Mouse (Mus musculus) kidney, embryonic 16.5 days (tissue): Measurements from ENCODE around the gene Gli3. TPM values are rescaled to one million over a fixed set of nuclear protein-coding genes. Genes with fewer than 3 reads are reported as not detected.

Source experiments
- ATAC-seq: fragments of 200-750 bp; cut with Nextera tagmentation; 2 replicates; pipeline ENCODE4 v1.8.0; 2017; ENCODE audit warnings: moderate TSS enrichment; ENCODE audit not compliant: low FRiP score, low TSS enrichment
- H3K27ac ChIP-seq: fragments of 300-500 bp; sonication (generic); 2 replicates; pipeline ENCODE4 v1.5.1; 2014; ENCODE audit warnings: low read length
- H3K27me3 ChIP-seq: fragments of 300-500 bp; sonication (generic); 2 replicates; pipeline ENCODE4 v1.6.1; 2014; ENCODE audit warnings: low read length, control low read depth, mixed read lengths; ENCODE audit not compliant: insufficient read depth
- H3K36me3 ChIP-seq: fragments of 300-500 bp; sonication (generic); 2 replicates; pipeline ENCODE4 v1.6.1; 2014; ENCODE audit warnings: low read length, control low read depth, mixed read lengths; ENCODE audit not compliant: insufficient read depth
- H3K4me1 ChIP-seq: fragments of 300-500 bp; sonication (generic); 2 replicates; pipeline ENCODE4 v1.6.1; 2014; ENCODE audit warnings: low read length, control low read depth, mixed read lengths; ENCODE audit not compliant: insufficient read depth
- H3K4me2 ChIP-seq: fragments of 300-500 bp; sonication (generic); replicated peaks from 2 replicates; pipeline ENCODE4 v1.6.1; 2014; ENCODE audit warnings: low read depth, low read length
- H3K4me3 ChIP-seq: fragments of 300-500 bp; sonication (generic); 2 replicates; pipeline ENCODE4 v1.5.1; 2014; ENCODE audit warnings: mild to moderate bottlenecking, low read length
- H3K9ac ChIP-seq: fragments of 300-500 bp; sonication (generic); replicated peaks from 2 replicates; pipeline ENCODE4 v1.6.1; 2014; ENCODE audit warnings: low read length
- H3K9me3 ChIP-seq: fragments of 300-500 bp; sonication (generic); 2 replicates; pipeline ENCODE4 v1.6.1; 2016; ENCODE audit warnings: low read length, control low read depth
- WGBS: fragments of 180-500 bp; shearing (Covaris S2); extraction: QIAGEN DNeasy Blood & Tissue Kit; methylation state at CpG from one replicate; pipeline ENCODE4 v1.1.7; 2014; 5-methylcytosine and 5-hydroxymethylcytosine counted together
- polyA plus RNA-seq: library from polyadenylated mRNA; unstranded; fragments of >200 nt; fragmentation: Nextera tagmentation; extraction: Ambion mirVana; gene quantifications from 2 replicates; pipeline ENCODE4 v1.2.1, GENCODE M21; 2015

Gli3 gene
- polyA plus RNA-seq, 1 experiment from 2014 or later, result 11.6 TPM

DNA sequence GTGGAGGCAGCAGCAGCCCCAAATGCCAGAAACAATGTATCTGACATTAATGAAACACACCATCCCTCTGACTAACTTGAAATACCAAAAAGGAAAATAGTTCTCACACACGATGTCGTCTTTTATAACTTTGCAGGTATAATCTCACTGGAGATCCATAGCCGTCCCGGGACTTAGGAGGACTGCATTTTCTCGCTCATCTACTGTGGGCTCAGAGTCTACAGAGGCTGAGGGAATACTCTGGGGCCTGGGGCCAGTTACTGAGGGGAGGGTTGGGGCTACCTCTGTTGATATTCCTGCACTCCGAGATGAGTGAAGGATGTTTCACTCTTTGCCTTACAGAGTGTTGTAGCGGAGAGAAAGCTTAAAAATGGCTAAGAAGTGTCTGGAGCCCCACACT, 1.1 kb upstream of the Gli3 start:
- H3K4me2 ChIP-seq, result peak overlapping the region; percentile 80
- no peaks in the 10 kb centered on the region for H3K27me3 ChIP-seq
- peak overlapping the region; percentile 19; the same call in 1 of the 2 replicates for H3K9ac ChIP-seq
- WGBS, result 19% methylated on average over 7 of the region's 7 CpGs
- H3K27ac ChIP-seq, result 0 out of 2 replicates have a peak overlapping the region, but pooled peaks have one; percentile 16
- peaks cover 20% of the 10 kb centered on the region; the same call in 1 of the 2 replicates for H3K4me1 ChIP-seq
- H3K9me3 ChIP-seq, result no peaks in the 10 kb centered on the region
- peak overlapping the region; percentile 71 for H3K4me3 ChIP-seq
- no peak for ATAC-seq
- no peaks in the 10 kb centered on the region for H3K36me3 ChIP-seq

DNA sequence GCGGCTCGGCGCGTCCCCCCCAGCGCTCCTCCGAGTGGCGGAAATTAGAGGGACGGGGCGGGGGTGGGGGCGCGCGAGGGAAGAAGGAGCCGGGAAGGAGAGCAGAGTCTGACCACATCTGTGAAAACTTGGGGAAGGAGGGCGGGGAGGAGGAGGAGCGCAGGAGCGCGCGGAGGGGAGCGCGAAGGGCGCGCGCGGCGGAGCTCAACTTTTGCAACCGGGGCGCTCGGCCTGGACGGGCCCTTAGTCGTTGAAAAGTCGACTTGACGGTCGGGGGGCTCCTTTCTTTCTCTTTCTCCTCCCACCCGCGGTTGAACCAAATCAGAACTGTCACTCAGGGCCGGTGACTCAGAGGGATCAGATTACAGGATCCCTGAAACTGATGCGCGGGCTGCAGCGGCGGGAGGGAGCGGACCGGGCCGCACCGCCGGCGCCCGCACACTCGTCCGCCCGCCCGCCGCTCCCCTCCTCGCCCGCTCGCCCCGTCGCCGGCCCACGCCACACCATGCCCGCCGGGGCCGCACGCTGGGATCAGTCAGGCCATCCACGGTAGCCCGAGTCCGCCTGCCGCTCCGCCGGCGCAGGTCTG, 551 bp downstream of the Gli3 start:
- H3K9ac ChIP-seq, result peak overlapping the region; percentile 91
- peaks cover 35% of the 10 kb centered on the region for H3K4me1 ChIP-seq
- H3K4me2 ChIP-seq, result peak overlapping the region; percentile 80
- no peaks in the 10 kb centered on the region for H3K27me3 ChIP-seq
- WGBS, result 0% methylated on average over 44 of the region's 70 CpGs
- H3K4me3 ChIP-seq, result peak overlapping the region; percentile 71
- no peaks in the 10 kb centered on the region for H3K9me3 ChIP-seq
- H3K36me3 ChIP-seq, result no peaks in the 10 kb centered on the region
- H3K27ac ChIP-seq, result peak overlapping the region; percentile 97
- ATAC-seq, result peak; percentile 86

DNA sequence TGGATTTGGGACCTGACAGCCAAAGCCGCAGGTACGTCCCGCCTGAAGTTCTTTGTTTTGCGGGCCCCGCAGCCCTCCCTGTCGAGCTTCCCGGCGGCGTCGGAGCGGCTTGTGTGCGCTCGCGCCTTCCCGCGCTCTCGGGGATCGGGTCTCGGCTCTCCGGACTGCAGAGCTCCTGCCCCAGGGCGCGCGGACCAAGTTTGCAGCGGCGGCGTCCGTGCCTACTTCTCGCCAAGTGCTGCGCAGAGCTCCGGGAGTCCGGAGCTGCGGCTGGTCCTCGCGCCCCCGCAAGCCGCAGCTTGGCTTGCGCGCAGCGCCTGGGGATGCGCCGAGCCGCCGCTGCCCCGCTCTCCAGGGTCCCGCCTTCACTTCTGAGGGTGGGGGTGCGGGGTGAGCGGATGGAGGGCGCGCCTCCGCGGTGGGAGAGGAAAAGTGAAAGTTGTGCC, 1.1 kb downstream of the Gli3 start:
- peak; percentile 24 for ATAC-seq
- H3K9me3 ChIP-seq, result no peaks in the 10 kb centered on the region
- H3K27me3 ChIP-seq, result no peaks in the 10 kb centered on the region
- peak overlapping the region; percentile 91 for H3K9ac ChIP-seq
- peak overlapping the region; percentile 71 for H3K4me3 ChIP-seq
- H3K27ac ChIP-seq, result peak overlapping the region; percentile 97
- 0% methylated on average over 51 of the region's 51 CpGs for WGBS
- no peaks in the 10 kb centered on the region for H3K36me3 ChIP-seq
- H3K4me2 ChIP-seq, result peak overlapping the region; percentile 80
- peaks cover 37% of the 10 kb centered on the region for H3K4me1 ChIP-seq

DNA sequence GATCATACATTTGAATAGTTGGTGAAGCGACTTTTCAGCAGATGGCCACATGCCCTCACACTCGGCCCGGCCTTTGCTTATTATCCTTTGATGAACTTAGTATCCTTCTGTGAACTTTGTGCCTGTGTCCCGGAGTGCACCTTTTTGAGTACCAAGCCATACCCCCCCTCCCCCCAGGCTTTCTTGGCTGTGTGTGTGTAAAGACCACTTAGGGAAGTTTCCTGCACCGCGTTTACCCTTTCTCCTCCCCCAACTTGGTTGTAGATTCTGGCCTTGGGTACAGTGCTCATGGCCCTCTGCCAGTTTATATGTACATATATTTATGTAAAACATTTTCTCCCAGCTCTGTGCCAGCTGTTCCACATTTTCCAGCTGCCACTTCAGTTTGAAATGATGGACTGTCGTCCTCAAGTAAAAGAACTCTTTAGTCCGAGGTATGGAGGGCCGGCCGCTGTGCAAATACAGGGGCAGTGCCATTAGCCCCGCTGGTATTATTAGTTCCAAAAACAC, 1.8 kb downstream of the Gli3 start:
- H3K9ac ChIP-seq, result peak overlapping the region; percentile 91
- peak overlapping the region; percentile 80 for H3K4me2 ChIP-seq
- peak overlapping the region; percentile 97; the same call in 1 of the 2 replicates for H3K27ac ChIP-seq
- WGBS, result 2% methylated on average over 11 of the region's 11 CpGs
- ATAC-seq, result no peak
- H3K4me3 ChIP-seq, result peak overlapping the region; percentile 71
- H3K27me3 ChIP-seq, result no peaks in the 10 kb centered on the region
- H3K9me3 ChIP-seq, result no peaks in the 10 kb centered on the region
- no peaks in the 10 kb centered on the region for H3K36me3 ChIP-seq
- peaks cover 39% of the 10 kb centered on the region for H3K4me1 ChIP-seq

DNA sequence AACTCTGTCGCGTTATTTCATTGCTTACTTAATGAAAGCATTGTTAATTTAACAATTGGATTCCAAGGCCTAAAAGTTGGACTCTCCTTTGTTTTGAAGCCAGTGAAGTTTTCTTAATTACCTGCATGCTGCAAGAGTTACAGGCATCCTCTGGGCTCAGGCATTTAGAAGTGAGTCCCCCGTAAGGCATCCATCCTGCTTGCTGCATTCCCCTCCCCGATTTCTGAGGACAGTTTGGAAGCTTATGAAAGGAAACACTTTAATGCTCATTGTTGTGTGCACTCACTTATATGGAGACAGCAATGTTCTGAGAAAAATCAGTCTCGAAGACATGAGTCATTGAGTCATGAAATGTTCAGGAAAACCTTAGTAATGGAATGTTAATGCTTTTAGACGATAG, 3.5 kb downstream of the Gli3 start:
- 44% methylated on average over 6 of the region's 6 CpGs for WGBS
- no peak overlapping the region for H3K27ac ChIP-seq

DNA sequence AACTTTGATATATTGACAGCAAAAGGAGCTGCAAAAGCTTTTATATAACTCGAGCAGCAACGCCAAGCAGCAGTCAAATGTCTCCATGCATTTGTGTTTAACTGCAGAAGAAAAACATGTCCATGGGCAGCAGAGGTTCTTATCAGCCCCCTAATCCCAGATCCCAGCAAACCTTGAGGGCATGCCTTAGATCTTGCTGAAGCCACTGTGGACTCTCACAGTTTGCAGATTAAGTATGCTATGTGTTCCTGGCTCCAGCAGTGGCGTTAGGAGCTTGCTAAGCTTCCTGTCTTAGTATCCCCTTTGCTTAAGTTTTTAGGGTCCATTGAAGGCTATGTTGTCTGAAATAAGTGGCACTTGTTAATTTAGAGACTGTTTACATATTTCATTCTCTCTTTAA, 4.4 kb downstream of the Gli3 start:
- H3K4me1 ChIP-seq, result peaks cover 39% of the 10 kb centered on the region
- no peaks in the 10 kb centered on the region for H3K36me3 ChIP-seq
- no peak overlapping the region for H3K4me3 ChIP-seq
- ATAC-seq, result no peak
- no peak overlapping the region for H3K27ac ChIP-seq
- no peaks in the 10 kb centered on the region for H3K9me3 ChIP-seq
- no peaks in the 10 kb centered on the region for H3K27me3 ChIP-seq
- WGBS, result 59% methylated on average over 3 of the region's 3 CpGs
- H3K9ac ChIP-seq, result no peak overlapping the region
- H3K4me2 ChIP-seq, result no peak overlapping the region

More for the DNA sequence above, 3.5 kb downstream of the Gli3 start:
- Histone ChIP-seq H3K36me3 (no peaks in the 10 kb centered on the region), H3K4me2 (no peak overlapping the region), H3K27me3 (no peaks in the 10 kb centered on the region), H3K9ac (no peak overlapping the region), H3K4me1 (peaks cover 44% of the 10 kb centered on the region), H3K4me3 (no peak overlapping the region), H3K9me3 (no peaks in the 10 kb centered on the region)
- no peak for ATAC-seq

DNA sequence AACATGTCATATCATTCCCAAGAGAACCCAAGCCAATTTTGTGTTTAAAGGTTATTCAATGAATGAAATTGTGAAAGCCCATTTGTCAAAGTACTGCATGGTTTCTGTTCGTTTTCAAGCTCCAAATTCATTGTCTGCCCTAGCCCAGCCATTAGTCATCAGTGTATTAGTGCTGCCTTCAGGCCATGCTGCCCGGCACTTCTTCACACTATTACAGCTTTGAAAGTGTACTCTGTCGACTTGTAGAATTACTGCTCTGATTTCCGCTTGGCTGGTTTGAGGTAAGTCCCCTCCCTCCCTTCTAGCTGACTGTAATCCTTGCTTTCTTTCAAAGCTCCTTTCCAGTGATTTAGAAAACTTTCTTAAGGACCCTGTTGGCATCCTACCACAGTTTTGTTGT, 5.4 kb downstream of the Gli3 start:
- H3K27me3 ChIP-seq, result no peaks in the 10 kb centered on the region
- H3K36me3 ChIP-seq, result no peaks in the 10 kb centered on the region
- peaks cover 42% of the 10 kb centered on the region for H3K4me1 ChIP-seq
- H3K9me3 ChIP-seq, result no peaks in the 10 kb centered on the region
- no peak for ATAC-seq
- no peak overlapping the region for H3K9ac ChIP-seq
- 20% methylated on average over 4 of the region's 4 CpGs for WGBS
- no peak overlapping the region for H3K27ac ChIP-seq
- H3K4me2 ChIP-seq, result no peak overlapping the region
- no peak overlapping the region for H3K4me3 ChIP-seq

DNA sequence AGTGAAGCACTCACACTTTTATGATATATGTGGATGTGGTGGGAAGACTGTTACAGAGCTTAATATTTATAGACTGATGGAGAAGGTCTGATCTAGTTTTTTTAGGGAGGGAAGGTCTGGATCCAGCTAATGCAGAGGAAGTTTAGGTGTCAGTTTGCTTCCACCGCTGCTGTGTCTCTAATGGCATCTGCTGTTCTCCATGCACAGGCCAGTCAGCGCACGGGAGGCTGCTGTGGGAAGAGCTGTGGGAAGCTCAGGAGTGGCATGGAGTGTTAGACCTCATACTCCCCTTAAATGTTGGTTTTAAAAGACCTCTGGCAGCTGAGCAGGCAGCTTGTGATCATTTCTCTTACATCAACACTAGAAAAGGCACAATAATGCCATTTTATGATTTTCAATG, 7.0 kb downstream of the Gli3 start:
- Histone ChIP-seq H3K4me1 (peaks cover 48% of the 10 kb centered on the region), H3K36me3 (no peaks in the 10 kb centered on the region), H3K9me3 (no peaks in the 10 kb centered on the region), H3K9ac (no peak overlapping the region), H3K4me2 (no peak overlapping the region), H3K27ac (no peak overlapping the region), H3K4me3 (no peak overlapping the region), H3K27me3 (no peaks in the 10 kb centered on the region)
- 47% methylated on average over 3 of the region's 3 CpGs for WGBS
- ATAC-seq, result no peak

DNA sequence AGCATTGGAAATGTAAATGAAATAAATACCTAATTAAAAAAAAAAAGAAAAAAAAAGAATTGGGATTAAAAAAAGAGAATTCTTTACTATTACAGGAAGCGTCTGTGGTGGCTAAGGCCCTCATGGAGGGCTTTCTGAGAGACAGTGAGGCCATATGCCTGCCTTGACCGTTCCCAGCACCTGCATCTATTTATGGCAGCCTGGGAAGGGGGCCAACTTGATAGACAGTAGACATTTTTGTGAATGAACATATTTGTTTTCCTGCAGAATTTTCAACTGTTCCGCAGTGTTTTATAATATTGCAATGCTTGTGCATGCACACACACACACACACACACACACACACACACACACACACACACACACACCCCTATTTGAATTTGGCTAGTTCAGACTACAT, 9.7 kb downstream of the Gli3 start:
- no peak for ATAC-seq
- 69% methylated on average over 3 of the region's 3 CpGs for WGBS
- no peak overlapping the region for H3K27ac ChIP-seq

DNA sequence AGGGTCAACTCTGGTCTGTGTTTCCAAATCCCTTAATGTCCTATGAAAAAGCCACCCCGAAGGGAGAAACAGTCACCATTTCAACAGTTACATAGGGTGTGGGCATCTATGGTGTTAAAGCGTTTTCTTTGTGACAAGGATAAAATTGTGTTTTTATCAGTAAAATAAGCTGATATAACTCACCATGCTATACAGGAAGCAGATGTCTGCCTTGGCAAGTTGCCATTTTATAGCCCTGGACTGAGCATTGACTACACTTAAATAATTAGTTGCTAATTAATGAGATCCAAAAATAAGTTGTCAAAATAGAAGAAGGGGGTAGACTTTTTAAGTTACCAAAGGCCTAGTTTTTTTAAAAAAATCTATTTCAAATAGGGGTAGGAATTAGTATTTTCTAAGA, 11.4 kb downstream of the Gli3 start:
- Histone ChIP-seq H3K9ac (no peak overlapping the region), H3K4me3 (no peak overlapping the region), H3K9me3 (no peaks in the 10 kb centered on the region), H3K27me3 (no peaks in the 10 kb centered on the region), H3K36me3 (no peaks in the 10 kb centered on the region; the same call in 1 of the 2 replicates), H3K27ac (no peak overlapping the region), H3K4me2 (no peak overlapping the region), H3K4me1 (peaks cover 17% of the 10 kb centered on the region; the same call in 1 of the 2 replicates)
- no peak for ATAC-seq
- 57% methylated on average over 2 of the region's 2 CpGs for WGBS

More for the DNA sequence above, 9.7 kb downstream of the Gli3 start:
- Histone ChIP-seq H3K4me1 (peaks cover 29% of the 10 kb centered on the region), H3K4me2 (no peak overlapping the region), H3K9ac (no peak overlapping the region), H3K4me3 (no peak overlapping the region), H3K36me3 (no peaks in the 10 kb centered on the region), H3K27me3 (no peaks in the 10 kb centered on the region), H3K9me3 (no peaks in the 10 kb centered on the region)
